Mouse (Mus musculus) MN1 (cell line): ENCODE results near the gene Cdk2ap2.
"Not testable (repeated sequence)": the region's sequence is repeated elsewhere in the genome, so short reads cannot be mapped to it uniquely, and the experiment has no call there.

Source experiments
- DNase-seq: peaks from one replicate; pipeline ENCODE4 v3.0.0-alpha.2; 2016; ENCODE audit warnings: low spot score

Gene Cdk2ap2

DNA sequence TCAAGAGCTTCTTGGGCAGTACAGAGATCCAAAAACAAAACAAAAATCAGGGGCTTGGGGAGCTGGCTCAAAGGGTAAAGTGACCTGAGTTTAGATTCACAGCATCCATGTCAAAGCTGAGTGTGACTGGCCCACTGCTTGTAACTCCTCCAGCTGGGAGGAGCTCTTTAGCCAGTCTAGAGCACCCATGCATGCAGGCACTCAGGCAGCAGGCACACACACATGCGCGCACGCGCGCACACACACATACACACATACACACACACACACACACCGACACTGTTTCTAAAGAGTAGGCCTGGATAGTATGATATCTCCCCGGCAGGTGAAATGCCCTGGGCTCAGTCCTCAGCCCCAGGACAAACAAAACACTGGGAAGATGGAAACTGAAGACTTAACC, 20.0 kb downstream of the Cdk2ap2 start:
- DNase-seq, result no peak

DNA sequence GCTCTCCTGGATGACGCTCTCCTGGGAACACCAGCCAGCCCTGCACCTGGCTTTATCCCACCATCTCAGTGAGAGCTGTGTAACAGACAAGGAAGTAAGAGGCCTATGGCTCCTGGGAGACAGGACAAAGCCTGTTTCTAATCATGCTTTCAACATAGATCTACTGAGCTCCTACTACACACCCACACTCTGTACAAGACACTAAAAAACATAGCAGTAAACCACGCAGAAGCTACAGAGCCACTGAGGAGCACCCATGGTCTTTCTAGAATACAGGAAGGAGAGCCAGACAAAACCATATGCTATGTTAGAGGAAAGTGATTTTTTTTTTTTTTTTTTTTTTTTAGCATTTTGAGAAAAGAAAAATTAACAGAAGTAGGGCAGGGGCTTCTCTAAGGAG, 21.4 kb downstream of the Cdk2ap2 start:
- DNase-seq, result no peak

DNA sequence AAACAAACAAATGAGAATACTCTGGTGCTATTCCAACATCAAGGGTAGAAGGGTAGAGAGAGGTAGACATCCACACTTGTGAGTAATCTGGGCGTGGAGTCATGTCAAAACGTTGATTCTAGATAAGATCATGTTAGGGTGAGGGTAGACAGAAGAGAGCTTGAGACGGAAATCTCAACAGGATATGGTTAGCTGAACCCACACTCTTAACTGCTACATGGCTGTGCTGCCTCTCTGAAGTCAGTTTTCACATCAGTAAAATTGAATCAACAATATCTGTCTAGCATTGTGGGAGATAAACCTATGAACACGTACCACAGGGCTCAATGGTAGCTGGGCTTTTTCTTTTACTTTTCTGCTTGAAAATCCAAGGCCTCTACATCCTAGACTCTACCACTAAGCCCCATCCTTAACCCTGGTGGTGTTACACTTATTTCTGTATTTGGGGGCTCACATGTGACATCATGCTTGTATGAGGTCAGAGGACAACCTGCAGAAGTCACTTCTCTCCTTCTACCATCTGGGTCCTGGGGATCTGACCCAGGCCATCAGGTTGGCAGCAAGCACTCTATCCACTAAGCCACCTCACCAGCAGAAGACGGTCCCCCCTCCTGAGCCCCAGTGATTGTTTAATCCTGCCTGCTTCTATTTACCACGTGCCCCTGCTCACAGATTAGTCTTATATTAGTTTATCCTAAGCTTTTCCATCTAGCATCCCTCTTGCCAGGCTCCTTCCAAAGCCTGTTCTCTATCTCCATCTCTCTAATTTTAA, 22.9 kb downstream of the Cdk2ap2 start:
- no peak for DNase-seq

DNA sequence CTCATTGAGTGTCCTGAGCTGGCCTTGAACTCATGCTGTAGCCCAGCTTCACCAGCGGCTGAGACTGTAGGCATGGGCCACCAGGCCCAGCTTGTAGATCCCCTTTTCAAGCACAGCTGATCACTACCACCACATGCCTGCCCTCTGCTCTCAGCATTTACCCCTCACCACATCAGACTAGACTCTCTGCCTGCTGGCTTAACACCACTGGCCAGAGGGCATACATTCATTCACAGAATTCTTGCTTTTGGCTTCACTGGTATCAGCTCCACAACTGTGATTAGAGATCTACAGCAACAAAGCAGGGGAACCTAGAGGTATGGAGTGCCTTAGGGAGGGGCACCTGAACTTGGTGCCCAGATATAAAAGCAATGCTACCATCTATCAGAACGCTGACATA, 23.5 kb downstream of the Cdk2ap2 start:
- no peak for DNase-seq

DNA sequence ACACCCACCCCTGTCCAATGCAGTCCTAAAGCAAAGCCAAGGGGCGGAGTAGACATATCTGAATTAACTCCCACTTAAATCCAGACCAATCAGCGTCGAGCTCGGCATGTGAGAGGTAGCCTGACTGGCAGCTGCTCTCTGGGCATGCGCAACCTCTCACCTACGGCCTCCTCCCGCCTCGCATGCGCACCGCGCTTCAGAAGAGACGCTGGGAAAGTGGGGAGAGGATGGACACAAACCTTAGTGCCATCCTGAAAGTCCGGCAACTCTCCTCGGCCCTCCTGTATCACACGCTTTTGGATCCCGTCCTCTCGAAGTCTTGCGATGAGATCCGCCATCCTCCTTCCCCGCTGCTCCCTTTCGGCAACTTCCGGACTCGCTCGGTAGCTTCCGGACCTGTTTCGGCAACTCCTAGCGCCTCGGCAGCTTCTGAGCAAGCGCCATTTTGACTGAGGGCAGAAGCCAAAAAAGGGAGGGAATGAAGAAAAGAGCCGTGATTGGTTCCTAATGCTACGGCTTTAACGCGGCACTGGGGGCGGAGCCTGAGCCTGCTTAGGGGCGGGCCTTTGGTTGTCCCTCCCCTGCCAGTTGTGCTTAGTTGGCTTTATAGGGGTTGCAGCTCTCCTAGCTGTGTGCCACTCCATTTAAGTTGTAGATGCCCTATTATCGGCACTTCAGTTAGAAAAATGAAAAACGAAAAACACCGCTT, 24.3 kb downstream of the Cdk2ap2 start:
- peak; percentile 92 for DNase-seq

DNA sequence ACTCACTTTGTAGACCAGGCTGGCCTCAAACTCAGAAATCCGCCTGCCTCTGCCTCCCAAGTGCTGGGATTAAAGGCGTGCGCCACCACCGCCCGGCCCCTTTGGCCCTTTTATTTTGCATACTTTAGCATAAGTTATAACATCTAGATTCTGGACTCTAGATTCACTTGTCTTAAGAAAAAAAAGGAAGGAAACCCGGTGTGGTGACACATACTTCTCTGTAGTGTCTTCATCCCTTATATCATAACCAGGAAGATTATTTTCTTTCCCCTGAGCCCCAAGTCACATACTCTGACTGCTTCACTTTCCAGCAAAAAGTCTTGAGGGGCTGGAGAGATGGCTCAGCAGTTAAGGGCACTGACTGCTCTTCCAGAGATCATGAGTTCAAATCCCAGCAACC, 24.9 kb downstream of the Cdk2ap2 start:
- DNase-seq, result not testable (repeated sequence)

DNA sequence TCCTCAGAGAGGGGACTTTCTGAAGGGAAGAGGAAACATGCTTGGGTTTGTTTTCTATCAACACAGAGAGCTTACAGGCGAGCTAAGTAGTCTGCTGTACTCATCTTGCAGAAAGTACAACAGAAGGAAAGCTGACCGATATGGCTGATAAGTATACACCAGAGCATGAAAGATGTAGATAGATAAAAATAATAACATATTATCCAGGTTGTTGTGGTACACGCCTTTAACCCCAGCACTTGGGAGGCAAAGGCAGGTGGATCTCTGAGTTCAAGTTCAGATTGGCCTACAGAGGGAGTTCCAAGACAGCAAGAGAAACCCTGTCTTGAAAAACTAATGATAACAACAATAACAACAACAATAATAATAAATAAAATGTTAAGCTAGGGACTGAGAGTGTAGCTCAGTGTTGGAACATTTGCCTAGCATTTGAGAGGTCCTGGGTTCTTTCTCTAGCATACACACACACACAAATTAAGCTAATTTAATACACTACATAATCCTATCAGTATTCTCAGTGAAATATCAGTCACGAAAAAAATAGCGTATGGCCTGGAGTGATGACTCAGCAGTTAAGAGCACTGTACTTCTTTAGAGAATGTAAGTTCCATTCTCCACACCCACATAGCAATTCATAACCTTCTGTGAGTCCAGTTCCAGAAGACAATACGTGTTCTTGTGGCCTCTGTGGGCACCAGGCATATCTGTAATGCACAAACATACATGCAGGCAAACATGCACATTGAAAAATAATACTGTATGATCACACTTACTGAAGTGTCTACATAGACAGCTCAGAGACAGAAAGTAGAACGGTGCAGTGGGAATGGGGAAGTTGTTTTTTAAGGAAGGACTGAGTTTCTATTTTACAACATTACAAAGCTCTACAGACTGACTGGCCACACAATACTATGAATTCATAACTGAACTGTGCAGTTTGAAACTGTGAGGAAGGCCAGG, 25.7 kb downstream of the Cdk2ap2 start:
- DNase-seq, result no peak

DNA sequence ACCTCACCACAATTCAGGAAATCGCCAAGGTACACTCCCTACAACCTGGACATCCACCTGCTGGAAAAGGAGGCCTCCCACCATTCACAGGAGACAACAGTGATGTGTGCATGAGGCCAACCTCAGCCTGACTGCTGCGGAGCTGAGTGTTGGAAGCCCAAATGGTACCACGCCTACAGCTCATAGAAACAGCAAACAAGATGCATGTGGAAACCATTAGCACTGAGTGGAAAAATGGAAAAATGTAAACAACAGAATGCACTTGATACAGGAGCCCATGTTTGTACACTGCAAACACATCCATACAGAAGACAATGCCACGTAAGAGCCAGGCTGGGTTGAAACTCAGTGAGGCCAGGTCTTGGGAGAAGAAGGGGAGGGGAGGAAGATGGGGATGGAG, 27.4 kb downstream of the Cdk2ap2 start:
- DNase-seq, result no peak

DNA sequence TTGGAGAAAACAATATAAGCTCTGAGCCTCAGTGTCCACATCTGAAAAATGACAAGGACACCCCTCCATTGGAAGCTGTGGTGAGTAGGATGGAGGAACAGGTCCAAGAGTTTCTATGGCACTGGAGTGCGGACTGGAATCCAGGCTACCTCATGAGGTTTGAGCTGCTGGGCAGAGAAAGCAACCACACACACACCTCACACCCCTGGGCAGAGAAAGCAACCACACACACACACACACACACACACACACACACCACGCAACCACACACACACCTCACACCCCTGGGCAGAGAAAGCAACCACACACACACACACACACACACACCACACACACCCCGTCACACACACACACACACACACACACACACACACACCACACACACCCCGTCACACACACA, 28.3 kb downstream of the Cdk2ap2 start:
- not testable (repeated sequence) for DNase-seq

DNA sequence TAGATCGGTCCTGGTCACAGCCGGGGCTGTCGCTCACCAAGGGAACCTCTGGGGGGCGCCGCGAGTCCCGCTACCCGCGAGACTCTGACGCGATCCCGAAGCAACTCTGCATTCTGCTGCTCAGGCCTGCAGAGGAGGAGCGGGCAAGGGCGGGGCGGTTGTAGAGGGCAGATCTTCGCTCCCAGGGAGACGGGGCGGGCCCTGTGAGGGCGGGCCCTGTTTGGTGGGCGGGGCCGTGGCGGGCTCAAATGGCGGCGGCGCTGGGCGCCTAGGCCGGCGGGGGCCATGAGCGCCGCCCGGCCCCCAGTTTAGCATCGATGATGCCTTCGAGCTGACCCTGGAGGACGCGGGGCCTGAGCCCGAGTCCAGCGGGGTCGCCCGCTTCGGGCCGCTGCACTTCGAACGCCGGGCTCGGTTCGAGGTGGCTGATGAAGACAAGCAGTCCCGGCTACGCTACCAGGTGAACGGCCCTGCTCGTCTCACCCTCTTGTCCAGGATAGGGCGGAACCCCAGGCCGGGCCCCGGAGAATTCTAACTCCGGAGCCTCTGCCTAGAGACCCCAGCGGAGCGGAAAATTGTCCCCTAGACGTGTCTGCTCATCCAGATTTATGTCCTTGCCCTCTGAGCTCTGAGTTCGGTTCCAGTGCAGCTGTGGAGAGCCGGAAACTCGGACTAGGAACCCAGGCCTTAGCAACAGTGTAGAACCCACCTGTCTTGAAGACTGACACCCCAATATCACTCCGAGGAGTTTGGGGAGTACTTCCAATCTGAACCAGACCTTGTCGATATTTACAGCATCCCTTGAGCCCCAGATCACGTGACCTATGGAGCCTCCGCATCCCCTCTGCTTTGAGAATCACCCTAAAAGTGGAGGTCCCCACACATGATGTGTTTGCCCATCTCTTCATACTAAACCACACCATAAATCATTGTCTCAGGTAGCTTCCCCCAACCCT, 29.0 kb downstream of the Cdk2ap2 start, which contains the start of gene Aip:
TSS of gene Aip (minus strand) at position 118 of the 956 bp plus-strand sequence.
- DNase-seq, result peak; percentile 95

DNA sequence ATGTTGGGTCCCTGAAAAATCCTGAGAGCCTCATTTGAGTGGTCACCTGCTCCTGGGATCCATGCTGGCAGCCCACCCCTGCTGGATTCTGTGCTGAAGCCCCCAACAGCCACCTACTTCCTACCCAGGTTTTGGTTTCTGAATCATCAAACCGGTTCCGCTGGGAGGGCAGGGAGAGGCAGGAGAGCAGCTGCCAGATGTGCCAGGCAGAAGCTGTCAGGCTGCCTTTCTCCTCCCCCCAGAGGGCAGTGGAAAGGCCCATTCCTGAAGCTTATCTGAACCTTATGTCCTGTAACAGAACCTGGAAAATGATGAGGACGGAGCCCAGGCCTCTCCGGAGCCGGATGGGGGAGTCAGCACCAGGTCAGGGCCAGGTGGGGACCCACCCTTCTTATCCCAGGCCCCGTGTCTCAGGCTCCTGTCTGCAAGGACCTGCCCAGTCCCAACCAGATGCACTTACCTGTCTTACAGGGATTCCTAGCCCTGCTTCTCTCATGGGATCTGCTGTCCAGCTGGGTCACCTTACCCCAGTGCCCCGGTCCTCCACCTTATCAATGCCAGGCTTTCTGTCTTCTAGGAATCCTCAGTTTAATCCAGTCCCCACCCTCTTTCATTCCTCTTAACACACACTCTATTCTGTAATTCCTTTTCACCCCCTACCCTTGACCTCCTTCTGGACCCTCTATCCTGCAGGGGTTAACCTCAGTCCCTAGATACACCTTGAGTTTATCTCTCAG, 29.9 kb downstream of the Cdk2ap2 start:
- DNase-seq, result peak; percentile 56

DNA sequence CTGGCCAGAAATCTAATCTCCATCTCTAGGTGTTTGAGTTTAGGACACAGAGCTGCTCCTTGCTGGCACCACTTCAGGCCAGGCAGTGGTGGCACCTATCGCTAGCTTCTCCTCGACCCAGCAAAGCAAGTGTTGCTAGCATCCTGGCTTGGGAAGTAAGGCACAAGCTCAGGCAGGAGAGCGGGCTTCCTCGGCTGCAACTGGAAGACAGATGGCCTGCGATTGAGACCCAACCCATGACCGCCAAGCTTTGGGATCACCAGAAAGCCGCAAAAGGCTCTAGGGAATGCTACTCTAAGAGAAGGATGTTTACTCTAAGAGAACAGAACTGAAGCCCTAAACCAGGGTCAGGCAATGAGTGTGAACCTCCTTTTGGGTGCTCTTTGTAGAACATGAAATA, 32.5 kb downstream of the Cdk2ap2 start:
- DNase-seq, result no peak

DNA sequence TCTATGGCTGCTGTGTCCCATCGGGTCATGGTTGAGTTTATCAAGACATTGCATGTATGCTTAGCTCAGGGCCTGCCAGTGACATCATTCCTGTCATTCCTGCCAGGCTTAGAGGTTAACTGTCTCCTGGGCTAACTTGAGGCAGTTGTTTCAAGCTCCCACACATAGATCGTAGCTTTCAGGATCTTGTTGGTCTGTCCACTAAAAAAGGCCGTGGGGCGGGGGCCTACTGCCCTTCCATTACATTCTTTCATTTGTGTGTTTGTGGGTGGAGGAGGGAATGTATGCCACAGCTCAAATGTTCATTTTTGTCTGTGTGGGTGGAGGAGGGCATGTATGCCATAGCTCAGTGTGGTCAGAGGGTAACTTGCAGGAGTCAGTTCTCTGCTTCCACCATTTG, 33.1 kb downstream of the Cdk2ap2 start:
- DNase-seq, result no peak

DNA sequence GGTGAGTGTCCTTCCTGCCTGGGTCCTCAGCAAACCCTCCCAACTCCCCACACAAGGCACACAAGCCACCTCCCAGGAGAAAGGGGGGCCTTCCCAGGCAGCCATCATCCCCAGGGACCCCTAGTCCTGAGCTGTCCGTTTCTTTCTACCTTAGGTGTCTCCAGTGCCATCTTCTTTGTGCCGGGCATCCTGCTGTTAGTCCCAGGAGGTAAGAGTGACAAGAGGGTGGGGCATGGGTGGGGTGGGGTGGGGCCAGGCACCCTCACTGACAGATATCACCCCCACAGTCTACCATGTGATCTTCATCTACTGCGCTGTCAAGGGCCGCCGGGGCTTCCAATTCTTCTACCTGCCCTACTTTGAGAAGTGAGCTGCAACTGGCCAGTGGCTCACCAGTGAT, 34.1 kb downstream of the Cdk2ap2 start:
- DNase-seq, result no peak

DNA sequence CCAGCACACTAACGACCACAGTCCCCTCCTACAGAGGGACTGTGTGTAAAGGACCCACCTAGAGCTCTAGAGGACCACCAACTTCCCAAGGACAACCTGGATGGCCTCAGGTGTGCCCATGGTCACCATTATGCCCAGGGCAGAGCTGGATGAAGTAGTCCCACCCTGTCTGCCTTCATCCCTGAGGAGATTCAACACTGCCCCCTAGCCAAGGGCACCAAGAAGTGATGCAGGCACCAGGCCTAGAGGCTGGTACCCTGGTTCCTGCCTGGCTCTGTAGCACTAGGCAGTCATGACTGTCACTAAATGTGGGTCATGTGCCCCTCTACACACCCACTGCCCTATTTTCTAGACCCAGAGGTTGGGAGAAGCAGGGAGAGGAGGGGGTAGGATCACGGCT, 34.8 kb downstream of the Cdk2ap2 start:
- no peak for DNase-seq

DNA sequence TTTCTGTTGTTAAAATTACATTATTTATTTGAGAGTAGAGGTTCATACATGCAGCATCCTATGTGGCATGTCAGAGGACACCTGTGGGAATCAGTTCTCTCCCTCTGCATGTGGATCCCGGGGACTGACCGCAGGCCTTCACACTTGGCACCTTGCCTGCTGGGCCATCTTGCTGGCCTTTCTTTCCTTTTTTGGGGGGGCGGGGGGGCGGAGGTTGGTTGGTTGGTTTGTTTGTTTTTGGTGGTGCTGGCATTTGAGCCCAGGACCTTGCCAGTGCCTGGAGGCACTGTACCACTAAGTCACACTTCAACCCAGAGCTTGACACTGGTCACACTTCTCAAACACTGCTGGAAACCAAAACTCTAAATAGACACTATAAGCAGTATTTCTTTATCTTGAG, 37.4 kb downstream of the Cdk2ap2 start:
- no peak for DNase-seq

DNA sequence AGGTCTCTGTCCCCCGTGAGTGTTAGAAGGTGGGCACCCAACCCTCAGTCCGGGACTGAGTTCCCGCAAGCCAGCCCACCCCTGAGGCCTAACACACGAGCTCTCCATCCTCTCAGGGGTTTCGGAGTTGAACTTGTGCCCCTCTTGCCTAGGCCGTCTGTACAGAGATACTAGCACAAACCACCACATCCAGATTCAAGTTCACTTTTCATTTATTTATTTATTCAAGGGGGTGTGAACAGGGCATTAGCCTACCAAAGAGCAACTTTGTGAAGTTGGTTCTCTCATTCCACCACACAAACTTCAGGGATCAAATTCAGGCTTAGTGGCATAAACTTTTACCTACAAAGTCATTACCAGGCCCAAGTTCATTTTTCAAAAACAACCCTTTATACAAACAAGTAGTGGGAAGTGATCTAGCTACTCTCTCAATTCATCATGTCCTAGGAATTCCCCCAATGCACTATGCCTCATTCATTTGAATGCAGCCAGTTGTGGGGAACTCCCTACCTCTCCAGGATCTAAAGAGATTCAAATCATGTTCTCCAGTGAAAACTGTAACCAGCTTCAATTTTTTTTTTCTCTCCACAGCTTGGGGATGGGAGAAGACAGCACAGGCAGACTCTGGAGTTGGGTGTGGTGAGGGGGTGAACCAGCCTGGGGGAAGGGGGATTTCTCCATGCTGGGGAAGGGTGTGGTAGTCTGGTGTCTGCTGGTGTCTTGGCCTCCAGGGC, 38.4 kb downstream of the Cdk2ap2 start:
- DNase-seq, result not testable (repeated sequence)

DNA sequence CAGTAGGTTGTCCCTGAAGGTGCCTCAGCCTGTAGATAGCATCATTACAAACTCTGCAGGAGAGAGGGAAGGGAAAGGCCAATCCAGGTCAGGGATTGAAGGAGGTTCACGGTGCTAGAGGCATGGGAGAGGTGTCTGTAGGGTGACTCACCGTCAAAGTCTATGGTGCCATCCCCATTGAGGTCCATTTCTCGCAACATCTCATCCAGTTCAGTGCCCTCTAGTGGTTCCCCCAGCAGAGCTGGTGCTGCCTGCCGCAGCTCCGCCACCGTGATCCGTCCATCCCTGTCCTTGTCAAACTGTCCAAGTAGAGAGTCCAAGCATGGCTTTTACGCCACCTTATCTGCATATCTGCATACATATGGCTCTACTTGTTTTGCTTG, 39.0 kb downstream of the Cdk2ap2 start:
- not testable (repeated sequence) for DNase-seq

DNA sequence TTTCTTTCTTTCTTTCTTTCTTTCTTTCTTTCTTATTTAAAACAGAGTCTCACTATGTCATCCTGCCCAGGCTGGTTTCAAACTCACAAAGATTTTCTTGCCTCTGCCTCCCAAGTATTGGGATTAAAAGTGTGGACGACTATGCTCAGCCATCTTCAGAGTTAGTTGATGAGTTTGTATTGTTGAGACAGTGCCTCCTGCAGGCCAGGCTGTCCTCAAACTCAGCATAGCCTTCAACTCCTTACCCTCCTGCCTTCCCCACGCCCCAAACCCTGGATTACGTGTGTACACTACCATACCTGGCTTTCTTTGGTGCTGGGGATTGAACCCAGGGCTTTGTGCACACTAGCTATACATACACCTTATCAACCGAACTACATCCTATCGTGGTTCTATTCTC, 39.5 kb downstream of the Cdk2ap2 start:
- no peak for DNase-seq

DNA sequence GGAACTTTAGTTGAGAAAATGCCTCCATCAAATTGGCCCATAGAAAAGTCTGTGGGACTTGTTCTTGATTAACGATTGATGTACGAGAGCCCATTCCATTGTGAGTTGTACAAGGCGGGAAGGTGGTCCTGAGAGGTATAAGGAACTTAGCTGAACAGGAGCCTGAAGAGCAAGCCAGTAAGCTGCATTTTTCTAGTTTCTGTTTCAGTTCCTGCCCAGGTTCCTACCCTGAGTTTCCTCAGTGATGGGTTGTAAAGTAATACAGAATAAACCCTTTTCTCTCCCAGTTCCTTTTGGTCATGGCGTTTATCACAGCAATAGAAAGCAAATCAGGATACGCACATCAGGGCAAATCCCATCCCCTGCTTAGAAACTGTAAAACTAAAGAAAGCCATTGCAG, 40.9 kb downstream of the Cdk2ap2 start:
- DNase-seq, result no peak
